Mouse (Mus musculus) spleen, postnatal 14 days (tissue): ENCODE measurements around the gene Gtf3c5.

ENCODE experiments used
- DNase-seq, 2 experiments: peaks; one replicate each; pipeline ENCODE4 v3.0.0; 2021 to 2022; ENCODE audit warnings: low spot score in 2 of 2

Gtf3c5 gene

GRCm38 (mm10) chr2:28607341-28608165 is 24.0 kb upstream of the Gtf3c5 start:
- DNase-seq, result no peak

GRCm38 (mm10) chr2:28606601-28607340 is 23.2 kb upstream of the Gtf3c5 start:
- DNase-seq, result no peak

GRCm38 (mm10) chr2:28605789-28606541 is 22.4 kb upstream of the Gtf3c5 start:
- no peak for DNase-seq

- no peak for DNase-seq
Observed at GRCm38 (mm10) chr2:28603542-28603941, 20.0 kb upstream of the Gtf3c5 start.

GRCm38 (mm10) chr2:28601720-28602590 is 18.4 kb upstream of the Gtf3c5 start:
- peak; percentile 69 to 71 for DNase-seq

GRCm38 (mm10) chr2:28599569-28599900 is 16.0 kb upstream of the Gtf3c5 start:
- no peak for DNase-seq

GRCm38 (mm10) chr2:28598692-28599568 is 15.4 kb upstream of the Gtf3c5 start:
- DNase-seq, result no peak

- DNase-seq, result no peak
Observed at GRCm38 (mm10) chr2:28597733-28598547, 14.4 kb upstream of the Gtf3c5 start.

GRCm38 (mm10) chr2:28596998-28597397 is 13.4 kb upstream of the Gtf3c5 start:
- DNase-seq, result no peak

GRCm38 (mm10) chr2:28596021-28596420 is 12.5 kb upstream of the Gtf3c5 start:
- no peak for DNase-seq

GRCm38 (mm10) chr2:28592809-28593208 is 9.3 kb upstream of the Gtf3c5 start:
- peak; percentile 67 to 79 for DNase-seq

- DNase-seq, result no peak
Observed at GRCm38 (mm10) chr2:28591479-28591878, 7.9 kb upstream of the Gtf3c5 start.

- no peak for DNase-seq
Observed at GRCm38 (mm10) chr2:28588574-28588973, 5.0 kb upstream of the Gtf3c5 start.

GRCm38 (mm10) chr2:28585730-28586129 is 2.2 kb upstream of the Gtf3c5 start:
- no peak for DNase-seq

GRCm38 (mm10) chr2:28585043-28585571 is 1.6 kb upstream of the Gtf3c5 start:
- DNase-seq, result peak; percentile 65 to 79

- DNase-seq, result peak; percentile 83 to 90
Observed at GRCm38 (mm10) chr2:28582647-28583353, 751 bp downstream of the Gtf3c5 start.

- no peak for DNase-seq
Observed at GRCm38 (mm10) chr2:28578003-28578402, 5.5 kb downstream of the Gtf3c5 start.

GRCm38 (mm10) chr2:28576815-28577214 is 6.7 kb downstream of the Gtf3c5 start:
- DNase-seq, result no peak

- no peak for DNase-seq
Observed at GRCm38 (mm10) chr2:28575341-28575740, 8.2 kb downstream of the Gtf3c5 start.
